Mouse (Mus musculus) liver, embryonic 13.5 days (tissue): ENCODE measurements around the gene Bmper. TPM values are rescaled to one million over a fixed set of nuclear protein-coding genes. Genes with fewer than 3 reads are reported as not detected.

Experiments
- ATAC-seq: fragments of 200-750 bp; cut with Nextera tagmentation; 2 replicates; pipeline ENCODE4 v1.8.0; 2017; ENCODE audit warnings: low read depth, mild to moderate bottlenecking, moderate number of reproducible peaks, moderate library complexity
- DNase-seq: peaks from one replicate; pipeline ENCODE4 v3.0.0; 2022
- H3K27ac ChIP-seq: fragments of 300-500 bp; sonication (generic); 2 replicates; pipeline ENCODE4 v1.5.1; 2015; ENCODE audit warnings: moderate library complexity, mild to moderate bottlenecking, inconsistent platforms
- H3K27me3 ChIP-seq: fragments of 300-500 bp; sonication (generic); 2 replicates; pipeline ENCODE4 v1.6.1; 2015; ENCODE audit warnings: mild to moderate bottlenecking, inconsistent platforms
- H3K36me3 ChIP-seq: fragments of 300-500 bp; sonication (generic); 2 replicates; pipeline ENCODE4 v1.6.1; 2015; ENCODE audit warnings: mild to moderate bottlenecking, inconsistent platforms
- H3K4me1 ChIP-seq: fragments of 300-500 bp; sonication (generic); replicated peaks from 2 replicates; pipeline ENCODE4 v1.6.1; 2015; ENCODE audit warnings: inconsistent platforms
- H3K4me2 ChIP-seq: fragments of 300-500 bp; sonication (generic); 2 replicates; pipeline ENCODE4 v1.6.1; 2015; ENCODE audit warnings: inconsistent platforms, mild to moderate bottlenecking, moderate library complexity
- H3K4me3 ChIP-seq: fragments of 300-500 bp; sonication (generic); replicated peaks from 2 replicates; pipeline ENCODE4 v1.5.1; 2015; ENCODE audit warnings: mild to moderate bottlenecking, inconsistent platforms
- H3K9ac ChIP-seq: fragments of 300-500 bp; sonication (generic); 2 replicates; pipeline ENCODE4 v1.6.1; 2015; ENCODE audit warnings: mild to moderate bottlenecking, inconsistent platforms
- H3K9me3 ChIP-seq: fragments of 300-500 bp; sonication (generic); replicated peaks from 2 replicates; pipeline ENCODE4 v1.6.1; 2016; ENCODE audit warnings: inconsistent platforms
- WGBS: fragments of 180-500 bp; shearing (Covaris S2); methylation state at CpG from one replicate; pipeline ENCODE4 v1.1.7; 2015; ENCODE audit not compliant: insufficient replicate concordance; 5-methylcytosine and 5-hydroxymethylcytosine counted together
- polyA plus RNA-seq: library from polyadenylated mRNA; unstranded; fragments of >200 nt; fragmentation: Nextera tagmentation; extraction: Ambion mirVana; gene quantifications from 2 replicates; pipeline ENCODE4 v1.2.1, GENCODE M21; 2015

The Bmper gene
- polyA plus RNA-seq, 1 experiment from 2014 or later = 0.28 TPM

GRCm38 (mm10) chr9:23261834-23262233, 39.0 kb downstream of the Bmper start:
- DNase-seq = no peak
- no peaks in the 10 kb centered on the region for H3K9me3 ChIP-seq
- no peak overlapping the region for H3K9ac ChIP-seq
- no peaks in the 10 kb centered on the region for H3K4me1 ChIP-seq
- no peak overlapping the region for H3K27ac ChIP-seq
- H3K36me3 ChIP-seq = no peaks in the 10 kb centered on the region
- no peak overlapping the region for H3K4me2 ChIP-seq
- WGBS = 85% methylated on average over 3 of the region's 3 CpGs
- ATAC-seq = no peak
- H3K27me3 ChIP-seq = no peaks in the 10 kb centered on the region
- no peak overlapping the region for H3K4me3 ChIP-seq

- 68% methylated on average over 7 of the region's 7 CpGs for WGBS
- Histone ChIP-seq H3K9ac (no peak overlapping the region), H3K4me2 (no peak overlapping the region), H3K27ac (no peak overlapping the region), H3K4me3 (no peak overlapping the region), H3K27me3 (no peaks in the 10 kb centered on the region), H3K36me3 (no peaks in the 10 kb centered on the region), H3K4me1 (no peaks in the 10 kb centered on the region), H3K9me3 (no peaks in the 10 kb centered on the region)
- no peak for DNase-seq
- no peak for ATAC-seq
These were observed 40.0 kb downstream of the Bmper start for GRCm38 (mm10) chr9:23262851-23263250.

GRCm38 (mm10) chr9:23264471-23264870, 41.6 kb downstream of the Bmper start:
- ATAC-seq = no peak
- H3K36me3 ChIP-seq = no peaks in the 10 kb centered on the region
- H3K4me2 ChIP-seq = no peak overlapping the region
- DNase-seq = no peak
- no peaks in the 10 kb centered on the region for H3K9me3 ChIP-seq
- no peak overlapping the region for H3K4me3 ChIP-seq
- no peak overlapping the region for H3K9ac ChIP-seq
- H3K27ac ChIP-seq = no peak overlapping the region
- H3K4me1 ChIP-seq = no peaks in the 10 kb centered on the region
- H3K27me3 ChIP-seq = no peaks in the 10 kb centered on the region
- WGBS = 73% methylated on average over 4 of the region's 4 CpGs

GRCm38 (mm10) chr9:23268609-23269008, 45.7 kb downstream of the Bmper start:
- no peak overlapping the region for H3K4me2 ChIP-seq
- no peak overlapping the region for H3K4me3 ChIP-seq
- no peak for ATAC-seq
- H3K9me3 ChIP-seq = no peaks in the 10 kb centered on the region
- no peaks in the 10 kb centered on the region for H3K27me3 ChIP-seq
- H3K4me1 ChIP-seq = no peaks in the 10 kb centered on the region
- H3K36me3 ChIP-seq = no peaks in the 10 kb centered on the region
- H3K27ac ChIP-seq = no peak overlapping the region
- H3K9ac ChIP-seq = no peak overlapping the region
- no peak for DNase-seq
- 50% methylated on average over 7 of the region's 7 CpGs for WGBS

- Histone ChIP-seq H3K4me1 (no peaks in the 10 kb centered on the region), H3K4me2 (no peak overlapping the region), H3K4me3 (no peak overlapping the region), H3K9ac (no peak overlapping the region), H3K27me3 (no peaks in the 10 kb centered on the region), H3K9me3 (no peaks in the 10 kb centered on the region), H3K36me3 (no peaks in the 10 kb centered on the region), H3K27ac (no peak overlapping the region)
- 33% methylated on average over 2 of the region's 2 CpGs for WGBS
- ATAC-seq (no peak), DNase-seq (no peak)
These were observed 46.2 kb downstream of the Bmper start for GRCm38 (mm10) chr9:23269087-23269486.

- 54% methylated on average over 4 of the region's 4 CpGs for WGBS
- Histone ChIP-seq H3K36me3 (no peaks in the 10 kb centered on the region), H3K4me2 (no peak overlapping the region), H3K4me3 (no peak overlapping the region), H3K4me1 (no peaks in the 10 kb centered on the region), H3K9me3 (no peaks in the 10 kb centered on the region), H3K9ac (no peak overlapping the region), H3K27ac (no peak overlapping the region), H3K27me3 (no peaks in the 10 kb centered on the region)
- no peak for DNase-seq
- ATAC-seq = no peak
These were observed 53.4 kb downstream of the Bmper start for GRCm38 (mm10) chr9:23276244-23276643.

GRCm38 (mm10) chr9:23284940-23285460, 62.1 kb downstream of the Bmper start:
- Histone ChIP-seq H3K4me1 (no peaks in the 10 kb centered on the region), H3K4me2 (no peak overlapping the region), H3K4me3 (no peak overlapping the region), H3K9ac (no peak overlapping the region), H3K36me3 (no peaks in the 10 kb centered on the region), H3K9me3 (no peaks in the 10 kb centered on the region), H3K27ac (no peak overlapping the region), H3K27me3 (no peaks in the 10 kb centered on the region)
- DNase-seq (no peak), ATAC-seq (no peak)
- 65% methylated on average over 4 of the region's 4 CpGs for WGBS

GRCm38 (mm10) chr9:23293574-23293973, 70.7 kb downstream of the Bmper start:
- ATAC-seq = no peak
- 61% methylated on average over 3 of the region's 3 CpGs for WGBS
- Histone ChIP-seq H3K27me3 (no peaks in the 10 kb centered on the region), H3K4me1 (no peaks in the 10 kb centered on the region), H3K9me3 (no peaks in the 10 kb centered on the region), H3K9ac (no peak overlapping the region), H3K4me3 (no peak overlapping the region), H3K27ac (no peak overlapping the region), H3K36me3 (no peaks in the 10 kb centered on the region), H3K4me2 (no peak overlapping the region)
- no peak for DNase-seq

- H3K4me3 ChIP-seq = no peak overlapping the region
- DNase-seq (no peak), ATAC-seq (no peak)
- H3K27me3 ChIP-seq = no peaks in the 10 kb centered on the region
- H3K36me3 ChIP-seq = no peaks in the 10 kb centered on the region
- H3K4me1 ChIP-seq = no peaks in the 10 kb centered on the region
- no peak overlapping the region for H3K4me2 ChIP-seq
- H3K9me3 ChIP-seq = no peaks in the 10 kb centered on the region
- no peak overlapping the region for H3K9ac ChIP-seq
- 64% methylated on average over 6 of the region's 6 CpGs for WGBS
- no peak overlapping the region for H3K27ac ChIP-seq
These were observed 72.7 kb downstream of the Bmper start for GRCm38 (mm10) chr9:23295569-23295968.

GRCm38 (mm10) chr9:23297491-23298170, 74.8 kb downstream of the Bmper start:
- no peak for DNase-seq
- Histone ChIP-seq H3K4me3 (no peak overlapping the region), H3K9me3 (no peaks in the 10 kb centered on the region), H3K36me3 (no peaks in the 10 kb centered on the region), H3K4me1 (no peaks in the 10 kb centered on the region), H3K4me2 (no peak overlapping the region), H3K9ac (no peak overlapping the region), H3K27me3 (no peaks in the 10 kb centered on the region), H3K27ac (no peak overlapping the region)
- ATAC-seq = no peak
- 61% methylated on average over 8 of the region's 8 CpGs for WGBS

- Histone ChIP-seq H3K9me3 (no peaks in the 10 kb centered on the region), H3K36me3 (no peaks in the 10 kb centered on the region), H3K4me3 (no peak overlapping the region), H3K9ac (no peak overlapping the region), H3K27ac (no peak overlapping the region), H3K4me1 (no peaks in the 10 kb centered on the region), H3K27me3 (no peaks in the 10 kb centered on the region), H3K4me2 (no peak overlapping the region)
- 81% methylated on average over 8 of the region's 8 CpGs for WGBS
- ATAC-seq = no peak
- no peak for DNase-seq
These were observed 77.5 kb downstream of the Bmper start for GRCm38 (mm10) chr9:23300376-23300775.

GRCm38 (mm10) chr9:23305681-23306080, 82.8 kb downstream of the Bmper start:
- no peak overlapping the region for H3K27ac ChIP-seq
- no peak overlapping the region for H3K4me2 ChIP-seq
- DNase-seq (no peak), ATAC-seq (no peak)
- no peaks in the 10 kb centered on the region for H3K36me3 ChIP-seq
- 60% methylated on average over 4 of the region's 4 CpGs for WGBS
- no peaks in the 10 kb centered on the region for H3K27me3 ChIP-seq
- H3K4me3 ChIP-seq = no peak overlapping the region
- H3K9ac ChIP-seq = no peak overlapping the region
- no peaks in the 10 kb centered on the region for H3K4me1 ChIP-seq
- H3K9me3 ChIP-seq = no peaks in the 10 kb centered on the region
